Mouse (Mus musculus): ENCODE results near the gene Zdhhc6. TPM values are rescaled to one million over a fixed set of nuclear protein-coding genes. Genes with fewer than 3 reads are reported as not detected.

Zdhhc6 gene
- polyA plus RNA-seq, 1 experiment from 2014 or later, result 110 TPM

DNA sequence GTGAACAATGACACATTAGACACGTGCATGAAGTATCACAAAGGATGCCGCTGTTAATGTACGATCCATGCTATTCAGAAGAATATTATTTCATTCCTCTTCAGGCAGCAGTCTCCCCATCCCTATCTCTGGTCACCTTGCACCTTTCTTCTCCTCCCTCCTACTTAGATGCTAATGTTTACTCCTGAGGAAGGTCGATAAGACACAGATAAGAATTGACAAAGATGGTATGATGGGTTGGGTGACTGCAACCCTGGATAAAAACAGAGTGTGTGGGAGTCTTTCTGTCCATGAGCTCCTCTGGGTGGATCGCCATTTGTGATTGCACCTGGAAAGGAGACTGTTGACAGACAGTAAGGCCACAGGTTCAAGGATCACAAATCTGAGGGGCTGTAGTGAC is 57.3 kb downstream of the Zdhhc6 start:
- 91% methylated on average over 5 of the region's 5 CpGs for WGBS
- Histone ChIP-seq H3K9me3 (ENCODE audit: control insufficient read depth, low read length) (no peaks in the 10 kb centered on the region), H3K4me3 (ENCODE audit: low read length) (no peak overlapping the region), H3K27me3 (ENCODE audit: control insufficient read depth, insufficient read depth, low read length) (no peaks in the 10 kb centered on the region), H3K9ac (ENCODE audit: low read depth, low read length) (no peak overlapping the region), H3K36me3 (ENCODE audit: control insufficient read depth, insufficient read depth, low read length) (no peaks in the 10 kb centered on the region), H3K4me1 (ENCODE audit: control insufficient read depth, insufficient read depth, low read length) (0 out of 2 replicates have a peak, but pooled peaks cover 5% of the 10 kb centered on the region), H3K4me2 (replicated peaks; ENCODE audit: low read depth, low read length) (no peak overlapping the region), H3K27ac (ENCODE audit: low read depth, low read length) (no peak overlapping the region)
- no peak for ATAC-seq (ENCODE audit: low FRiP score, low TSS enrichment)

DNA sequence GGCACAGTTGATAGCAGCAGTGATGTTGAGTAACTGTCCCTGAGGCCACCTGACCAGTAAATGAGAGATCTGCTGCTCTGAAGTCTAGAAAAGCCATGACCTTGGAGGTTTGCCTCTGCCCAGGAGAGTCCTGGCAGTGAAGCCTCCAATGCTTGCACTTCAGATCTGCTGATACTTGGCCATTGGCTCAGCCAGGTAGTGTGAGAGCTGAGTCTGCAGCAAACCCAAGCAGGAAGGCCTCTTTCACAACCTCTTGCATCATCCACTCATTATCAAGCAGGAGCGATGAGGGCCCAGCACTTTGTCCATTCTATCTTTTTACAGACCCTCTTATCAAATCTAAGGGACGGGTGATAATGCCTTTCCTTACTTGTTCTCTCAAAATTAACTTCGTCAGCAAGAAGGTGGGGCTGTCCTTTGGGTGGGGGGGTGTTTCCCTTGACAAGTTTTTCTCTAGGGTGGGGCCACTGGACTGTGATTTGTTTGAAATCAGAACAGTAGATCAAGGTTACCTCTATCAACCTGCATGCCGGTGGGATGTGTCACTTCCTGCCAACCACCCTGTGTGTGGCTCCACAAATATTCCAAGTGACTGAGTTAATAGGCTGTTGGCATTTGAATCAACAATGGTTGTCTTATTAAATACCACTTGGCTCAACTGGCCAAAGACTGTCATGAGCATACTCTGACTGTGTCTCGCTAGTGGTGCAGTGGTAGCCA is 58.0 kb downstream of the Zdhhc6 start:
- no peaks in the 10 kb centered on the region for H3K9me3 ChIP-seq (ENCODE audit: control insufficient read depth, low read length)
- 0 out of 2 replicates have a peak, but pooled peaks cover 5% of the 10 kb centered on the region for H3K4me1 ChIP-seq (ENCODE audit: control insufficient read depth, insufficient read depth, low read length)
- no peaks in the 10 kb centered on the region for H3K27me3 ChIP-seq (ENCODE audit: control insufficient read depth, insufficient read depth, low read length)
- H3K27ac ChIP-seq (ENCODE audit: low read depth, low read length), result no peak overlapping the region
- WGBS, result 86% methylated on average over 5 of the region's 5 CpGs
- no peaks in the 10 kb centered on the region for H3K36me3 ChIP-seq (ENCODE audit: control insufficient read depth, insufficient read depth, low read length)
- ATAC-seq (ENCODE audit: low FRiP score, low TSS enrichment), result no peak
- no peak overlapping the region for H3K4me3 ChIP-seq (ENCODE audit: low read length)
- no peak overlapping the region for H3K9ac ChIP-seq (ENCODE audit: low read depth, low read length)
- no peak overlapping the region for H3K4me2 ChIP-seq (replicated peaks; ENCODE audit: low read depth, low read length)

DNA sequence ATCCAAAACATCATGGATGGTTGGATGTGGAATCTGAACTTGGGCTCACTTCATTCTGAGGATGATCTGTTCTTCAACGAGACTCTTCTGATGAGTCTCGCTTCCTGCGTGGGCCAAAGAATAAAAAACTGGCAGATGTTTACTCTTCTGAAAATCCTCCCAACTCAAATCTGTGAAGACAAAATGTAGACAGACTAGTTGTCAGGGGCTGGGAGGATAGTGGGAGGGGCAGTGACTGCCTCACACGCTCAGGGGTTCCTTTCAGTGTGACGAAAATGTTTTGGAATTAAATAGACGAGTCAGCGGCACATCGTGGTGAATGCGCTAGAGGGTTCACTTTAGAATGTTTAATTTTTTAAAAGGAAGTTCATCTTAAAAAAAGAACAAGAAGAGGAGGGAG is 59.7 kb downstream of the Zdhhc6 start:
- Histone ChIP-seq H3K36me3 (ENCODE audit: control insufficient read depth, insufficient read depth, low read length) (no peaks in the 10 kb centered on the region), H3K27me3 (ENCODE audit: control insufficient read depth, insufficient read depth, low read length) (no peaks in the 10 kb centered on the region), H3K9me3 (ENCODE audit: control insufficient read depth, low read length) (no peaks in the 10 kb centered on the region), H3K4me3 (ENCODE audit: low read length) (no peak overlapping the region), H3K4me2 (replicated peaks; ENCODE audit: low read depth, low read length) (no peak overlapping the region), H3K4me1 (ENCODE audit: control insufficient read depth, insufficient read depth, low read length) (0 out of 2 replicates have a peak, but pooled peaks cover 5% of the 10 kb centered on the region), H3K9ac (ENCODE audit: low read depth, low read length) (no peak overlapping the region), H3K27ac (ENCODE audit: low read depth, low read length) (no peak overlapping the region)
- no peak for ATAC-seq (ENCODE audit: low FRiP score, low TSS enrichment)
- WGBS, result 89% methylated on average over 9 of the region's 9 CpGs

DNA sequence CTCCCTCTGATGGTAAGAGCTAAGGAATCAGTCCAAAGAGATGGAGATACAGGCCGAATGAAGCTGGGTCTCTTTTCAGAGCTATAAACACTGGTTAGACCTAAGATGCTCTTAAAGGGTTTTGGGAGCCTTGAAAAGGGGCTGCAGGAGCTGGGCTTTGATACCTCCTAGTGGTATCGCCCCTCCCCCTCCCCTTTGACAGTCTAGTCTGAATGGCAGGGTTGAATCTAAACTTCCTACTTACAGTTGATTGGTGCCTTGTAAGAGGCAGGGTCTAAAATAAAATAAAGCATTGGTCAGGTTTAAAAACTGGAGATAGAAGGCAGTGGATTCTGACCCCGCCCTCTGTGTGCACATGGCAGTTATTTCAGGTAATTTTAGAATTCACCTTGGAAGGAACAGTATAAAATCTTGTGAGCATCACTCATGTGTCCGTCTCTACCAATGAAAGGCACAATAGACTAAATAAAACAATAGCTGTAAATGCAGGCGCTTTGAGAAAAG is 61.3 kb downstream of the Zdhhc6 start:
- 13% methylated on average over 5 of the region's 5 CpGs for WGBS

DNA sequence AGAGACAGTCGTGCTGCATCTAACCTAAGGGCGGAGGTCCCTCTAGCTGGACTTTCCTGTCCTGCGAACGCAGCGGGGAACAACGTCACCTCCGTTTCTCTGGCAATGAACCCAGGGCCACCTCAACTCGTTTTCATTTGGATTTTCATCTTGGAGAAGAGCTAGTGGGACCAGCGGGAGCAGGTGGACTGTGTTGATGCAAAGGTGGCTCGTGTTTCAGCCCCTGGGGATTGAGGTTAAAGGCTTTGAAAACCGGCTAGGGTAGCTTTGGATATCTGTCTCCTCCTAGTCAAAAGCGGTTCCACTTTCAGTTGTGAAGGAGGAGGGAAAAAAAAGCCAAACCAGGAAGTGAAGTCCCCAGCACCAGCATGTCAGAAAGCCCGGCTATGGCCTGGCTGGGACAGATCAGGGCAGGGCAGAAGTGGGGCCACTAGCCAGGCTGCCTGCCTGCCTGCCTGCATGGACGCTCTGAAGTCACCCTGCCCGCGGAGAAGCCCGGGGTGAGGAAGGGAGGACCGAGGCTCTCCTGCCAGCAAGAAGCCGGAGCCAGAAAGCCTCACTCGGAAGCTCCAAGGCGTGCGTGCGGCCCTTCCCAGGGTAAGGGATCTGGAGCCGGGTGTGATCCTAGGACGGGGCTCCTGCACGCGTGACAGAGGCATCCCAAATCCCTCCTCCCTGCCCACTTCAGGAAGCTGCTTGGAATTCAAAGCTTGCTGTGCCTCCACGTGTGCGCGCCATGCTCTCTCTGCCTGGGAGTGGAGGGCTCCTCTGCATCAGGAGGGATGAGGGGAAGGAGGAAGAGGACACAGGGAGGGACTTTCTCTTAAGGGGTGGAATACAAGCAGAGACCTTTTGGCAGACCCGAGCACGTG is 62.0 kb downstream of the Zdhhc6 start:
- H3K4me2 ChIP-seq (replicated peaks; ENCODE audit: low read depth, low read length), result peak overlapping the region; percentile 55
- H3K9ac ChIP-seq (ENCODE audit: low read depth, low read length), result peak overlapping the region; percentile 73
- H3K27ac ChIP-seq (ENCODE audit: low read depth, low read length), result peak overlapping the region; percentile 68
- WGBS, result 0% methylated on average over 32 of the region's 32 CpGs
- peak overlapping the region; percentile 48 for H3K4me3 ChIP-seq (ENCODE audit: low read length)
- no peaks in the 10 kb centered on the region for H3K27me3 ChIP-seq (ENCODE audit: control insufficient read depth, insufficient read depth, low read length)
- ATAC-seq (ENCODE audit: low FRiP score, low TSS enrichment), result peak; percentile 67
- H3K36me3 ChIP-seq (ENCODE audit: control insufficient read depth, insufficient read depth, low read length), result no peaks in the 10 kb centered on the region
- H3K4me1 ChIP-seq (ENCODE audit: control insufficient read depth, insufficient read depth, low read length), result no peaks in the 10 kb centered on the region
- H3K9me3 ChIP-seq (ENCODE audit: control insufficient read depth, low read length), result no peaks in the 10 kb centered on the region

More for the DNA sequence above, 61.3 kb downstream of the Zdhhc6 start:
- ATAC-seq (ENCODE audit: low FRiP score, low TSS enrichment), result peak; percentile 68; the same call in 1 of the 2 replicates
- Histone ChIP-seq H3K4me3 (ENCODE audit: low read length) (peak overlapping the region; percentile 48), H3K27ac (ENCODE audit: low read depth, low read length) (peak overlapping the region; percentile 68), H3K36me3 (ENCODE audit: control insufficient read depth, insufficient read depth, low read length) (no peaks in the 10 kb centered on the region), H3K9me3 (ENCODE audit: control insufficient read depth, low read length) (no peaks in the 10 kb centered on the region), H3K27me3 (ENCODE audit: control insufficient read depth, insufficient read depth, low read length) (no peaks in the 10 kb centered on the region), H3K4me1 (ENCODE audit: control insufficient read depth, insufficient read depth, low read length) (no peaks in the 10 kb centered on the region), H3K4me2 (replicated peaks; ENCODE audit: low read depth, low read length) (peak overlapping the region; percentile 55), H3K9ac (ENCODE audit: low read depth, low read length) (peak overlapping the region; percentile 73; the same call in 1 of the 2 replicates)

DNA sequence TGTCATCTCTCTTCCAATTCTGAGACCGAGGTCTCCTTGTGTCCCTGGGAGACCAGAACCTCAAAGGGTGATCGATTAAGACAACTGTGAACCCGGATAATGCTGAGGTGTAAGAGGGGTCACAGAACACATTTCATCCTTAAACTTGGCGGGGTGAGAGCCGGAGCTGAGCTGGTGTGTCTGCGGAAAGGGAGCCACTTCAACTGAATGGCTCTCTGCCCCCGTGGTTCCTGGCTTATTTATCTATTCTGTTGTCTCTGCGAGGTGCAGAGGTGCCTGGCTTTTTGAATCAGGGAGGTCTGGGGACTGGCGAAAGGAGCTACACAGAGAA is 62.6 kb downstream of the Zdhhc6 start:
- 5% methylated on average over 9 of the region's 9 CpGs for WGBS
- peak overlapping the region; percentile 73 for H3K9ac ChIP-seq (ENCODE audit: low read depth, low read length)
- H3K4me3 ChIP-seq (ENCODE audit: low read length), result peak overlapping the region; percentile 48
- H3K36me3 ChIP-seq (ENCODE audit: control insufficient read depth, insufficient read depth, low read length), result no peaks in the 10 kb centered on the region
- H3K4me2 ChIP-seq (replicated peaks; ENCODE audit: low read depth, low read length), result peak overlapping the region; percentile 55
- no peaks in the 10 kb centered on the region for H3K27me3 ChIP-seq (ENCODE audit: control insufficient read depth, insufficient read depth, low read length)
- peak overlapping the region; percentile 68; the same call in 1 of the 2 replicates for H3K27ac ChIP-seq (ENCODE audit: low read depth, low read length)
- no peaks in the 10 kb centered on the region for H3K9me3 ChIP-seq (ENCODE audit: control insufficient read depth, low read length)
- no peak; the same call in 1 of the 2 replicates for ATAC-seq (ENCODE audit: low FRiP score, low TSS enrichment)
- no peaks in the 10 kb centered on the region for H3K4me1 ChIP-seq (ENCODE audit: control insufficient read depth, insufficient read depth, low read length)

DNA sequence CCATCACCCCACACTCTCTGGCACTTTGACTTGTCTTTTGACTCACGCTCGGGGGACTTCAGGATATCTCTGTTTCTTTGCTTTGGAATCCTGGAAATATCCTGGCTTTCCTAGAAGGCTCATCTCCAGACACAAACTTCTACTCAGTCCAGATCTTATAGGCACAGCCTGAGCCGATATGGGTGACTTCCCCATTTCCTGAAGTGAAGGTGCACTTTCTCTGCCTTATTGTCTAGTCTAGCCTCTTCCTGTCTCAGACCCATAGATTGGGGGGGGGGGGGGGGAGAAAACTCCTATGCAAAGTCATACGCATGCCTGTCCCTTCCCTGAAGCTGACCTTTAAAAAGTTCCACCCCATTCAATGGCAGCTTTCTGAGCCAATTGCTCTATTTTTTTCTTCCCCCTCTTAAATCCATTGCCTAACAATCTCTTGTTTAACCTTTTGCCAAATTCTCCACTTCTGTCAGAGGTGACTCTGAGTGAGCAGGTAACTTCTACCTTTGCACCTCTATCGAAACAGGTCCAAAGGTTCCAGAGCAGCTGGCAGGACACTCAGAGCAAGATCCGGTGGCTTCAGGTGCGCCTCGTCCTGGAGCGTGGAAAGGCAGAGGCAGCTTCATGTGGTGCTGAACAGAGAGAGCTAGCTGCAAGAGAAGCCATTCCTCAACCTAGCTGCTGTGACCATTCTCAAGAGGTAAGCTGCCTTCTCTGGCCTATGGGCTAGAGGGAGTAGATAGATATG is 64.3 kb downstream of the Zdhhc6 start, which contains the start of gene Acsl5:
Gene Acsl5, plus strand, starts transcription at position 556 of the 742 bp plus-strand sequence.
- Histone ChIP-seq H3K27me3 (ENCODE audit: control insufficient read depth, insufficient read depth, low read length) (no peaks in the 10 kb centered on the region), H3K4me3 (ENCODE audit: low read length) (no peak within 1 kb of the TSS), H3K9ac (ENCODE audit: low read depth, low read length) (no peak within 1 kb of the TSS), H3K9me3 (ENCODE audit: control insufficient read depth, low read length) (no peaks in the 10 kb centered on the region), H3K4me2 (replicated peaks; ENCODE audit: low read depth, low read length) (no peak within 1 kb of the TSS), H3K4me1 (ENCODE audit: control insufficient read depth, insufficient read depth, low read length) (no peaks in the 10 kb centered on the region), H3K36me3 (ENCODE audit: control insufficient read depth, insufficient read depth, low read length) (no peaks in the 10 kb centered on the region), H3K27ac (ENCODE audit: low read depth, low read length) (no peak within 1 kb of the TSS)
- WGBS, result 96% methylated on average over 9 of the region's 9 CpGs
- no peak for ATAC-seq (ENCODE audit: low FRiP score, low TSS enrichment)

DNA sequence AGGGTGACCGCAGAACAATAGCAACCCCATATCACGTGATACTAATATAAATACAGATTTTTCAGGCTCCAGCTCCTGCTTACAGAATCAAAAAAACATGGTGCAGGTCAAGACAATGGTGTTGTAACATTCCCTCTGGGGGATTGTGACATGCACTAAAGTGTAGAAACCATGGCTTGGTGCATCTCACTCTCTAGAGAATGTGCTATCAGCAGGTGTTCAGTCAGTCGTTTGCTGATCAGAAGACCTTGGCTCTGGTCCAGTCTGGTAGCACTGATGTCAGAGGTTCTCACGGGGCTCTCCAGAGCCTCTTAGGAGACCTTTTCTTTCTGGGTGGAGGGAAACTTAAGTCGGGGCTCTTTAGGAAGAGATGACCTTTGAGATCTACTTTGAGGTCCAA is 65.4 kb downstream of the Zdhhc6 start:
- Histone ChIP-seq H3K27ac (ENCODE audit: low read depth, low read length) (no peak overlapping the region), H3K4me3 (ENCODE audit: low read length) (no peak overlapping the region), H3K4me2 (replicated peaks; ENCODE audit: low read depth, low read length) (no peak overlapping the region), H3K4me1 (ENCODE audit: control insufficient read depth, insufficient read depth, low read length) (no peaks in the 10 kb centered on the region), H3K9ac (ENCODE audit: low read depth, low read length) (no peak overlapping the region), H3K36me3 (ENCODE audit: control insufficient read depth, insufficient read depth, low read length) (no peaks in the 10 kb centered on the region), H3K27me3 (ENCODE audit: control insufficient read depth, insufficient read depth, low read length) (no peaks in the 10 kb centered on the region), H3K9me3 (ENCODE audit: control insufficient read depth, low read length) (no peaks in the 10 kb centered on the region)
- ATAC-seq (ENCODE audit: low FRiP score, low TSS enrichment), result no peak
- 91% methylated on average over 5 of the region's 5 CpGs for WGBS

Data from kidney, embryonic 14.5 days (tissue).